Mouse (Mus musculus) hindbrain, embryonic 15.5 days (tissue): Measurements from ENCODE around the gene Gm10188. TPM values are rescaled to one million over a fixed set of nuclear protein-coding genes. Genes with fewer than 3 reads are reported as not detected.

Experiments used
- ATAC-seq: fragments of 200-750 bp; cut with Nextera tagmentation; 2 replicates; pipeline ENCODE4 v1.8.0; 2017; ENCODE audit warnings: low read depth, moderate number of reproducible peaks, moderate TSS enrichment; ENCODE audit not compliant: low FRiP score
- H3K27ac ChIP-seq: fragments of 300-500 bp; sonication (generic); replicated peaks from 2 replicates; pipeline ENCODE4 v1.5.1; 2015; ENCODE audit warnings: mild to moderate bottlenecking, inconsistent platforms
- H3K27me3 ChIP-seq: fragments of 300-500 bp; sonication (generic); 2 replicates; pipeline ENCODE4 v1.6.1; 2015; ENCODE audit warnings: control low read depth, inconsistent platforms
- H3K36me3 ChIP-seq: fragments of 300-500 bp; sonication (generic); 2 replicates; pipeline ENCODE4 v1.6.1; 2015; ENCODE audit warnings: control low read depth, inconsistent platforms
- H3K4me1 ChIP-seq: fragments of 300-500 bp; sonication (generic); replicated peaks from 2 replicates; pipeline ENCODE4 v1.6.1; 2015; ENCODE audit warnings: control low read depth, inconsistent platforms
- H3K4me2 ChIP-seq: fragments of 300-500 bp; sonication (generic); 2 replicates; pipeline ENCODE4 v1.6.1; 2015; ENCODE audit warnings: moderate library complexity, mild to moderate bottlenecking, inconsistent platforms
- H3K4me3 ChIP-seq: fragments of 300-500 bp; sonication (generic); 2 replicates; pipeline ENCODE4 v1.5.1; 2015; ENCODE audit warnings: mild to moderate bottlenecking, inconsistent platforms
- H3K9ac ChIP-seq: fragments of 300-500 bp; sonication (generic); 2 replicates; pipeline ENCODE4 v1.6.1; 2015; ENCODE audit warnings: inconsistent platforms
- H3K9me3 ChIP-seq: fragments of 300-500 bp; sonication (generic); 2 replicates; pipeline ENCODE4 v1.6.1; 2016; ENCODE audit warnings: control low read depth, inconsistent platforms
- WGBS: fragments of 180-500 bp; shearing (Covaris S2); methylation state at CpG from one replicate; pipeline ENCODE4 v1.1.7; 2015; 5-methylcytosine and 5-hydroxymethylcytosine counted together
- polyA plus RNA-seq: library from polyadenylated mRNA; unstranded; fragments of >200 nt; fragmentation: Nextera tagmentation; extraction: Ambion mirVana; gene quantifications from 2 replicates; pipeline ENCODE4 v1.2.1, GENCODE M21; 2015

Gm10188 gene
- polyA plus RNA-seq, 1 experiment from 2014 or later, result 0.25 TPM

GRCm38 (mm10) chr1:132260331-132260730 is 30.8 kb upstream of the Gm10188 start:
- no peak for ATAC-seq
- Histone ChIP-seq H3K9me3 (no peaks in the 10 kb centered on the region), H3K9ac (no peak overlapping the region), H3K4me1 (0 out of 2 replicates have a peak, but pooled peaks cover 4% of the 10 kb centered on the region), H3K4me3 (no peak overlapping the region), H3K36me3 (no peaks in the 10 kb centered on the region), H3K27me3 (no peaks in the 10 kb centered on the region), H3K4me2 (no peak overlapping the region), H3K27ac (no peak overlapping the region)
- WGBS, result 81% methylated on average over 1 of the region's 1 CpGs

- no peak overlapping the region for H3K4me2 ChIP-seq
- WGBS, result 90% methylated on average over 6 of the region's 6 CpGs
- H3K9me3 ChIP-seq, result no peaks in the 10 kb centered on the region
- no peaks in the 10 kb centered on the region for H3K36me3 ChIP-seq
- no peak overlapping the region for H3K9ac ChIP-seq
- H3K4me3 ChIP-seq, result no peak overlapping the region
- H3K27me3 ChIP-seq, result no peaks in the 10 kb centered on the region
- no peak for ATAC-seq
- no peaks in the 10 kb centered on the region for H3K4me1 ChIP-seq
- H3K27ac ChIP-seq, result no peak overlapping the region
These were observed 24.9 kb upstream of the Gm10188 start for GRCm38 (mm10) chr1:132254467-132254866.

- no peak overlapping the region for H3K27ac ChIP-seq
- no peak overlapping the region for H3K4me2 ChIP-seq
- no peak for ATAC-seq
- no peaks in the 10 kb centered on the region for H3K9me3 ChIP-seq
- no peak overlapping the region for H3K9ac ChIP-seq
- no peaks in the 10 kb centered on the region for H3K36me3 ChIP-seq
- H3K4me3 ChIP-seq, result no peak overlapping the region
- WGBS, result 88% methylated on average over 4 of the region's 4 CpGs
- no peaks in the 10 kb centered on the region for H3K27me3 ChIP-seq
- H3K4me1 ChIP-seq, result no peaks in the 10 kb centered on the region
These were observed 17.1 kb upstream of the Gm10188 start for GRCm38 (mm10) chr1:132246641-132247040.

- Histone ChIP-seq H3K4me1 (no peaks in the 10 kb centered on the region), H3K36me3 (no peaks in the 10 kb centered on the region), H3K27ac (no peak overlapping the region), H3K27me3 (no peaks in the 10 kb centered on the region), H3K4me2 (no peak overlapping the region), H3K9me3 (no peaks in the 10 kb centered on the region), H3K4me3 (no peak overlapping the region), H3K9ac (no peak overlapping the region)
- ATAC-seq, result no peak
- WGBS, result 59% methylated on average over 6 of the region's 6 CpGs
These were observed 16.6 kb upstream of the Gm10188 start for GRCm38 (mm10) chr1:132246137-132246536.

GRCm38 (mm10) chr1:132245010-132245409 is 15.4 kb upstream of the Gm10188 start:
- H3K4me2 ChIP-seq, result no peak overlapping the region
- WGBS, result 80% methylated on average over 5 of the region's 5 CpGs
- no peak for ATAC-seq

GRCm38 (mm10) chr1:132237585-132238159 is 8.1 kb upstream of the Gm10188 start:
- Histone ChIP-seq H3K9ac (no peak overlapping the region), H3K27me3 (no peaks in the 10 kb centered on the region), H3K4me2 (no peak overlapping the region), H3K9me3 (no peaks in the 10 kb centered on the region), H3K36me3 (no peaks in the 10 kb centered on the region), H3K4me3 (no peak overlapping the region), H3K4me1 (no peaks in the 10 kb centered on the region), H3K27ac (no peak overlapping the region)
- no peak for ATAC-seq
- 25% methylated on average over 6 of the region's 6 CpGs for WGBS

More at GRCm38 (mm10) chr1:132245010-132245409, 15.4 kb upstream of the Gm10188 start:
- no peak overlapping the region for H3K4me3 ChIP-seq
- H3K9ac ChIP-seq, result no peak overlapping the region
- H3K27me3 ChIP-seq, result no peaks in the 10 kb centered on the region
- H3K9me3 ChIP-seq, result no peaks in the 10 kb centered on the region
- H3K27ac ChIP-seq, result no peak overlapping the region
- no peaks in the 10 kb centered on the region for H3K36me3 ChIP-seq
- H3K4me1 ChIP-seq, result no peaks in the 10 kb centered on the region

GRCm38 (mm10) chr1:132234757-132235273 is 5.2 kb upstream of the Gm10188 start:
- Histone ChIP-seq H3K27me3 (no peaks in the 10 kb centered on the region), H3K4me1 (peaks cover 5% of the 10 kb centered on the region; the same call in 1 of the 2 replicates), H3K4me3 (no peak overlapping the region), H3K9ac (no peak overlapping the region), H3K9me3 (no peaks in the 10 kb centered on the region), H3K36me3 (no peaks in the 10 kb centered on the region), H3K4me2 (no peak overlapping the region), H3K27ac (no peak overlapping the region)
- ATAC-seq, result no peak
- 67% methylated on average over 9 of the region's 9 CpGs for WGBS

- H3K9ac ChIP-seq, result no peak overlapping the region
- no peaks in the 10 kb centered on the region for H3K36me3 ChIP-seq
- H3K4me1 ChIP-seq, result peaks cover 5% of the 10 kb centered on the region; the same call in 1 of the 2 replicates
- WGBS, result 28% methylated on average over 12 of the region's 12 CpGs
- no peak for ATAC-seq
- no peak overlapping the region for H3K4me3 ChIP-seq
- H3K27me3 ChIP-seq, result no peaks in the 10 kb centered on the region
- no peak overlapping the region for H3K27ac ChIP-seq
- no peaks in the 10 kb centered on the region for H3K9me3 ChIP-seq
- no peak overlapping the region for H3K4me2 ChIP-seq
These were observed 4.0 kb upstream of the Gm10188 start for GRCm38 (mm10) chr1:132233566-132233965.

GRCm38 (mm10) chr1:132231470-132232274 is 2.1 kb upstream of the Gm10188 start:
- no peak overlapping the region for H3K9ac ChIP-seq
- H3K4me1 ChIP-seq, result peaks cover 5% of the 10 kb centered on the region; the same call in 1 of the 2 replicates
- no peak overlapping the region for H3K4me3 ChIP-seq
- H3K27me3 ChIP-seq, result no peaks in the 10 kb centered on the region
- peak overlapping the region; percentile 46; the same call in 1 of the 2 replicates for H3K27ac ChIP-seq
- no peaks in the 10 kb centered on the region for H3K9me3 ChIP-seq
- H3K4me2 ChIP-seq, result no peak overlapping the region
- WGBS, result 24% methylated on average over 7 of the region's 7 CpGs
- H3K36me3 ChIP-seq, result no peaks in the 10 kb centered on the region
- ATAC-seq, result no peak; the same call in 1 of the 2 replicates

- peaks cover 15% of the 10 kb centered on the region for H3K4me1 ChIP-seq
- no peak overlapping the region for H3K27ac ChIP-seq
- H3K27me3 ChIP-seq, result no peaks in the 10 kb centered on the region
- H3K9ac ChIP-seq, result no peak overlapping the region
- ATAC-seq, result no peak
- WGBS, result 77% methylated on average over 11 of the region's 13 CpGs
- no peaks in the 10 kb centered on the region for H3K9me3 ChIP-seq
- H3K4me3 ChIP-seq, result no peak overlapping the region
- no peaks in the 10 kb centered on the region for H3K36me3 ChIP-seq
- no peak overlapping the region for H3K4me2 ChIP-seq
These were observed 3.1 kb downstream of the Gm10188 start for GRCm38 (mm10) chr1:132226297-132227080.

- peak; percentile 58; the same call in 1 of the 2 replicates for ATAC-seq
- H3K4me2 ChIP-seq, result peak overlapping the region; percentile 7; the same call in 1 of the 2 replicates
- H3K36me3 ChIP-seq, result no peaks in the 10 kb centered on the region
- H3K4me1 ChIP-seq, result peaks cover 22% of the 10 kb centered on the region
- no peak overlapping the region for H3K9ac ChIP-seq
- WGBS, result 11% methylated on average over 6 of the region's 6 CpGs
- peak overlapping the region; percentile 64 for H3K27ac ChIP-seq
- H3K9me3 ChIP-seq, result no peaks in the 10 kb centered on the region
- H3K4me3 ChIP-seq, result no peak overlapping the region
- no peaks in the 10 kb centered on the region for H3K27me3 ChIP-seq
These were observed 7.4 kb downstream of the Gm10188 start for GRCm38 (mm10) chr1:132222166-132222565.
